Mouse (Mus musculus): ENCODE measurements at regions not wholly inside any gene's neighbourhood (a gene's known extent, or its start where the extent isn't known, plus 50 kb on each side); places are given as distances from the start of the nearest gene placed in this dataset.
"Not testable (repeated sequence)": the region's sequence is repeated elsewhere in the genome, so short reads cannot be mapped to it uniquely, and the experiment has no call there.

- TF ChIP-seq ZNF384 (IDR thresholded peaks at IDR 0.05; ENCODE audit: low read depth, low read length) (no peak), CHD2 (IDR thresholded peaks at IDR 0.05; ENCODE audit: low read depth, low read length) (no peak), MAFK (IDR thresholded peaks at IDR 0.05; ENCODE audit: insufficient read depth, low read depth, low read length) (no peak), ZC3H11A (IDR thresholded peaks at IDR 0.05; ENCODE audit: borderline replicate concordance, low read depth, low read length) (no peak), HCFC1 (IDR thresholded peaks at IDR 0.05; ENCODE audit: borderline replicate concordance, insufficient read depth, low read length) (no peak)
- in situ Hi-C loops (cut with MboI; ENCODE audit: low sequenced_read_pairs in 2 of 2, unreplicated experiment in 2 of 2), result loop anchor here in 1 of 2 experiments (25.0 kb wide), 1 partner anchor 540 kb away; no protein-coding TSS in a partner anchor
- Histone ChIP-seq H3K4me1 (ENCODE audit: control insufficient read depth in 2 of 2, insufficient read depth in 2 of 2, low read length in 2 of 2, poor library complexity in 1 of 2) (no peaks in the 10 kb centered on the region; a peak in 1 of 4 replicates), H3K27ac (ENCODE audit: insufficient read depth, low read depth, low read length, poor library complexity, severe bottlenecking) (no peak overlapping the region), H3K9ac (ENCODE audit: insufficient read depth, low read depth, low read length, poor library complexity, severe bottlenecking) (no peak overlapping the region), H3K9me3 (ENCODE audit: control insufficient read depth, insufficient read depth, low read depth, low read length) (no peaks in the 10 kb centered on the region), H3K36me3 (ENCODE audit: control insufficient read depth, insufficient read depth, low read length, poor library complexity, severe bottlenecking) (no peaks in the 10 kb centered on the region), H3K4me3 (ENCODE audit: insufficient read depth in 1 of 2, low read depth in 1 of 2, low read length in 2 of 2, poor library complexity in 1 of 2, severe bottlenecking in 1 of 2) (no peak overlapping the region)
- no peak for DNase-seq (ENCODE audit: low read depth, low spot score)
These were observed 59.9 kb upstream of the Max start for GRCm38 (mm10) chr12:77021881-77022280.

GRCm38 (mm10) chr12:77019708-77020511 is 57.9 kb upstream of the Max start:
- Histone ChIP-seq H3K36me3 (ENCODE audit: control insufficient read depth, insufficient read depth, low read length, poor library complexity, severe bottlenecking) (no peaks in the 10 kb centered on the region), H3K9me3 (ENCODE audit: control insufficient read depth, insufficient read depth, low read depth, low read length) (no peaks in the 10 kb centered on the region), H3K9ac (ENCODE audit: insufficient read depth, low read depth, low read length, poor library complexity, severe bottlenecking) (no peak overlapping the region), H3K4me3 (ENCODE audit: insufficient read depth in 1 of 2, low read depth in 1 of 2, low read length in 2 of 2, poor library complexity in 1 of 2, severe bottlenecking in 1 of 2) (no peak overlapping the region), H3K27ac (ENCODE audit: insufficient read depth, low read depth, low read length, poor library complexity, severe bottlenecking) (no peak overlapping the region), H3K4me1 (ENCODE audit: control insufficient read depth in 2 of 2, insufficient read depth in 2 of 2, low read length in 2 of 2, poor library complexity in 1 of 2) (no peaks in the 10 kb centered on the region; a peak in 1 of 4 replicates)
- no peak for DNase-seq (ENCODE audit: low read depth, low spot score)
- no peak for TF ChIP-seq HCFC1 (IDR thresholded peaks at IDR 0.05; ENCODE audit: borderline replicate concordance, insufficient read depth, low read length)
- no peak for TF ChIP-seq CHD2 (IDR thresholded peaks at IDR 0.05; ENCODE audit: low read depth, low read length)
- no peak for TF ChIP-seq MAFK (IDR thresholded peaks at IDR 0.05; ENCODE audit: insufficient read depth, low read depth, low read length)
- TF ChIP-seq ZC3H11A (IDR thresholded peaks at IDR 0.05; ENCODE audit: borderline replicate concordance, low read depth, low read length), result no peak
- TF ChIP-seq ZNF384 (IDR thresholded peaks at IDR 0.05; ENCODE audit: low read depth, low read length), result no peak
- in situ Hi-C loops (cut with MboI; ENCODE audit: low sequenced_read_pairs in 2 of 2, unreplicated experiment in 2 of 2), result loop anchor here in 1 of 2 experiments (25.0 kb wide), 1 partner anchor 542 kb away; no protein-coding TSS in a partner anchor

- not testable (repeated sequence) for H3K27ac ChIP-seq (ENCODE audit: insufficient read depth, low read depth, low read length, poor library complexity, severe bottlenecking); H3K4me1 ChIP-seq (ENCODE audit: control insufficient read depth in 2 of 2, insufficient read depth in 2 of 2, low read length in 2 of 2, poor library complexity in 1 of 2); H3K9me3 ChIP-seq (ENCODE audit: control insufficient read depth, insufficient read depth, low read depth, low read length); H3K36me3 ChIP-seq (ENCODE audit: control insufficient read depth, insufficient read depth, low read length, poor library complexity, severe bottlenecking); H3K4me3 ChIP-seq (ENCODE audit: insufficient read depth in 1 of 2, low read depth in 1 of 2, low read length in 2 of 2, poor library complexity in 1 of 2, severe bottlenecking in 1 of 2); H3K9ac ChIP-seq (ENCODE audit: insufficient read depth, low read depth, low read length, poor library complexity, severe bottlenecking); DNase-seq (ENCODE audit: low read depth, low spot score)
- in situ Hi-C loops (cut with MboI; ENCODE audit: low sequenced_read_pairs in 2 of 2, unreplicated experiment in 2 of 2), result loop anchor here in 1 of 2 experiments (25.0 kb wide), 1 partner anchor 543 kb away; no protein-coding TSS in a partner anchor
These were observed 57.1 kb upstream of the Max start for GRCm38 (mm10) chr12:77019148-77019547.

DNA sequence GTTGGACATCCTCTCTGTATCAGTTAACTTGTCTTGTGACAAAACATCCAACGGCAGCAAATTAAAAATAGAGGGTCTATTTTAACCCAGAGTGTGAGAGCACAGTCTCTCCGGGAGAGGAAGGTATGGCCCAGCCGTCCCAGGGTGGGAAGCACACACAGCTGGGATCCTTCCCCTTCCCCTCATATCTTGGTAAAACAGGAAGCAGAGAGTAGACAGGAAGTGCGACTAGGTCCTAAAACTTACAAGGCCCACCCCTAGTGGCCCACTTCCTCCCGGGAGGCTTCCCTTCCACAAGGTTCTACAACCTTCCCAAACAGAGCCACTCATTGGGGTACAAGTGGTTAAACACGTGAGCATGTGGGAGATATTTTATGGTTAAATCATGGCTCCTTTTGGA is 56.4 kb upstream of the Max start:
- TF ChIP-seq HCFC1 (IDR thresholded peaks at IDR 0.05; ENCODE audit: borderline replicate concordance, insufficient read depth, low read length) (no peak), MAFK (IDR thresholded peaks at IDR 0.05; ENCODE audit: insufficient read depth, low read depth, low read length) (no peak), ZNF384 (IDR thresholded peaks at IDR 0.05; ENCODE audit: low read depth, low read length) (no peak), CHD2 (IDR thresholded peaks at IDR 0.05; ENCODE audit: low read depth, low read length) (no peak), ZC3H11A (IDR thresholded peaks at IDR 0.05; ENCODE audit: borderline replicate concordance, low read depth, low read length) (no peak)
- H3K36me3 ChIP-seq (ENCODE audit: control insufficient read depth, insufficient read depth, low read length, poor library complexity, severe bottlenecking), result no peaks in the 10 kb centered on the region
- H3K9me3 ChIP-seq (ENCODE audit: control insufficient read depth, insufficient read depth, low read depth, low read length), result no peaks in the 10 kb centered on the region

More for the DNA sequence above, 56.4 kb upstream of the Max start:
- Histone ChIP-seq H3K4me1 (ENCODE audit: control insufficient read depth in 2 of 2, insufficient read depth in 2 of 2, low read length in 2 of 2, poor library complexity in 1 of 2) (no peaks in the 10 kb centered on the region; a peak in 1 of 4 replicates), H3K4me3 (ENCODE audit: insufficient read depth in 1 of 2, low read depth in 1 of 2, low read length in 2 of 2, poor library complexity in 1 of 2, severe bottlenecking in 1 of 2) (no peak overlapping the region), H3K27ac (ENCODE audit: insufficient read depth, low read depth, low read length, poor library complexity, severe bottlenecking) (no peak overlapping the region), H3K9ac (ENCODE audit: insufficient read depth, low read depth, low read length, poor library complexity, severe bottlenecking) (no peak overlapping the region)
- DNase-seq (ENCODE audit: low read depth, low spot score), result no peak
- in situ Hi-C loops (cut with MboI; ENCODE audit: low sequenced_read_pairs in 2 of 2, unreplicated experiment in 2 of 2), result loop anchor here in 1 of 2 experiments (25.0 kb wide), 1 partner anchor 544 kb away; no protein-coding TSS in a partner anchor
